Mouse (Mus musculus): ENCODE measurements around the gene Prcc. TPM values are rescaled to one million over a fixed set of nuclear protein-coding genes. Genes with fewer than 3 reads are reported as not detected.
"Not testable (repeated sequence)": the region's sequence is repeated elsewhere in the genome, so short reads cannot be mapped to it uniquely, and the experiment has no call there.

Prcc gene
- polyA plus RNA-seq, 1 experiment: 30.7 TPM

DNA sequence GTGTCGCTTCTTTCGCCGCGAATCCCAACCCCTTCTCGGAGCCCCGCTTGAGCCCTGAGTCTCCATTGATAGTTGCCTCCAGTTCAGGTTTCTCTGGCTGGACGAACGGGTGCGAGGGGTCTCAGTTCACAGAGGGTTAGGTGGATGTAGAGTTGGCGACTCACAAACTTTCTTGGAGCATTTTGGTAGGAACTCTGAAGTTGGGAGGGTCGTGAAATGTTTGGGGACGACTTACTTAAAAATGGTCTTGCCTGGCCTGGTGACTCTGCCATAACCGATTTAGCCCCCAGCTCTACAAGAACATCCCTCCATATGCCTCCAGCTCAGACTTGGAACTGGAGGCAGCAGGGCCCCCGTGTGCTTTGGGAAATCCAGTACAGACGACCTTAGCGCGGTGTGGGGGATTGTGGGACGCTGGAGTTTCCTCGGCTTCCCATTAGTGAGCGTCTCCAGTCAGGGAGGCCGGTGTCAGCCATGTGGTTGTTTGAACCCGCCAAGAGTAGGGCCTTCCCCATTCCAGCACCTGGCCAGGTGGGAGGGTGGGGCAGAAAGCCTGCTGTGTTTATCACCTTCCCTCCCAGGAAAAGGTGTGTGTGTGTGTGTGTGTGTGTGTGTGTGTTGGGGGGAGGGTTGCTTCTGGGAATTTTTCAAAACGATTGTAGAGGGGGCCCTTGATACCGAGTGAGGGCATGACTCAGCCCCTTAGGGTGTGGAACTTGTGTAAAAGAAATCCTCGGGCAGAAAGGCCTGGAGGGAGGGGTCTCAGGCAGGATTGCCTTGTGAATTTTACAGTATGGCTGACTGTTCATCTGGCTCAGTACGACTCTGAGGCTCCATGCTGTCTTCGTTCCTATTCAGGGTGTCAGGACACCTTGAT is 21.8 kb upstream of the Prcc start:
- WGBS: under 1% methylated on average over 27 of the region's 27 CpGs
- H3K4me1 ChIP-seq (ENCODE audit: control insufficient read depth, insufficient read depth, low read length): peaks cover 17% of the 10 kb centered on the region
- peak; percentile 66 for DNase-seq
- TF ChIP-seq POLR2A (IDR thresholded peaks at IDR 0.05; ENCODE audit: borderline replicate concordance, extremely low read depth, low read depth, low read length): no peak; the same call in 1 of the 2 replicates
- peak overlapping the region; percentile 97 for H3K4me3 ChIP-seq (replicated peaks; ENCODE audit: extremely low read depth, low read depth, low read length)

DNA sequence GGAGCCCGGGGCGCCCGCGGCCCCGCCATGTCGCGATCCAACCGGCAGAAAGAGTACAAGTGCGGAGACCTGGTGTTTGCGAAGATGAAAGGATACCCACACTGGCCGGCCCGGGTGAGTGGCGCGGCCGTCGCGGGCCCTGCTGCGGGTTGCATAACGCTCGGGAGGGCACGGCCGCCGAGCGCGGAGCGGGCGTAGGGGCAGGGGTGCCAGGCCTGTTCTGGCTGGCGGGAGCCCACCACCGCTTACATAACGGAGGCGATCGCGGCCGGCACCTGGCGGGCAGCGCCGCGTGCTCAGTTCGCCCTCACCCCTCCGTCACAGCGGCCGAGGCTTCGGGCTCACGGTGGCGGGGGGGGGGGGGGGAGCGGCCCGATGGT is 21.2 kb upstream of the Prcc start:
- Histone ChIP-seq H3K4me3 (replicated peaks; ENCODE audit: extremely low read depth, low read depth, low read length) (peak overlapping the region; percentile 97), H3K4me1 (ENCODE audit: control insufficient read depth, insufficient read depth, low read length) (peaks cover 17% of the 10 kb centered on the region)
- no peak for DNase-seq
- WGBS: under 1% methylated on average over 43 of the region's 47 CpGs
- TF ChIP-seq CTCF (IDR thresholded peaks at IDR 0.05; ENCODE audit: insufficient read depth, low read length) (no peak), POLR2A (IDR thresholded peaks at IDR 0.05; ENCODE audit: borderline replicate concordance, extremely low read depth, low read depth, low read length) (no peak)

DNA sequence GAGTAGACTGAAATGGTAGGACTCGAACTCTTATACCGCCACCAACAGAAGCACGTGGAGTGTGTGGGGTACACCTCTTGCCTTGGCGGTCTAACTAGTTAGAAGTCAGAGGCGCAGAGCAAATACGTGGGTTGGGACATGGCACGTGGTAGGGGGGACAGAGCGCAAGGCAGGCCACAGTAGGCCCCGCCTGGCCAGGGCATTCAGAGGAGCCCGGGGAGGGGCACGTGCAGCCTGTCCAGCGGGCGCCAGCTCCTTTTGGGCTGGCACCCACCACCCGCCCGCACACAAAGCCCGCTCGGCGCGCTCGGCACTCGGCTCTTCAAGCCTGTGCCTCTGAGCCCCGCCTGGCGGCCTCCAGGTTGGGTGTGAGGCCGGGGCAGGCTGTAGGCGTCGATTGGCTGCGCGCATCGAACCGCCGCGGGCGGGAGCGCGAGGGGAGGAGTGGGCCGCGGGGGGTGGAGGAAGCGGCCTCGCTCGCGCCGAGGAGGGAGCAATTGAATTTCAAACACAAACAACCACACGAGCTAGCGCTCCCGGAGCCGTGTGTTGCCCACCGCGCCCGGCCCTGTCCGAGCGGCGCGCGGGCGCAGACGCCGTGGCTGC is 20.6 kb upstream of the Prcc start, which contains the start of gene Hdgf:
Hdgf (plus strand) TSS at position 442 of the 606 bp plus-strand sequence.
- peak within 1 kb of the TSS; percentile 97 for H3K4me3 ChIP-seq (replicated peaks; ENCODE audit: extremely low read depth, low read depth, low read length)
- peaks cover 17% of the 10 kb centered on the region for H3K4me1 ChIP-seq (ENCODE audit: control insufficient read depth, insufficient read depth, low read length)
- TF ChIP-seq CTCF (IDR thresholded peaks at IDR 0.05; ENCODE audit: insufficient read depth, low read length) (no peak), POLR2A (IDR thresholded peaks at IDR 0.05; ENCODE audit: borderline replicate concordance, extremely low read depth, low read depth, low read length) (peak; percentile 51; the same call in 1 of the 2 replicates)
- under 1% methylated on average over 53 of the region's 57 CpGs for WGBS
- peak; percentile 91 for DNase-seq

DNA sequence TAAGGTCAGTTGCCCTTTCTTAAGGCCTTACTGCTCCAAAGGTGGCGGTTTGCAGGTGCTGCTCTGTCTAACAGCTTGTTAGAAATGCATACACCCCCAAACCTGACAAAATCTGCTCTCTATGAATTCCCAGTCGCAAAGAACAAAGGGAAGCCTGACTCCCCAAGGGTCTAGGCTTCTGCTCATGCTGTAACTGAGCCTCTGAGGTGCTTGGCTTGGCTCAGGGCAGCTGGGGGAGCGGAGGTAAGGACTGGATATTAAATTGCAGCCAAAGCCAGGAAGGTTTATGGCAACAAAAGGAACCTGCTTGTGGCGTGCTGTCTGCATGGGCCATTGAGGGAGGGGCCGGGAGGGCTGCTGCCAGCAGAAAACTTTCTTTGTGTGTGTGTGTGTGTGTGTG is 18.4 kb upstream of the Prcc start:
- TF ChIP-seq POLR2A (IDR thresholded peaks at IDR 0.05; ENCODE audit: borderline replicate concordance, extremely low read depth, low read depth, low read length) (no peak), CTCF (IDR thresholded peaks at IDR 0.05; ENCODE audit: insufficient read depth, low read length) (no peak)
- WGBS: 69% methylated on average over 5 of the region's 5 CpGs
- H3K4me1 ChIP-seq (ENCODE audit: control insufficient read depth, insufficient read depth, low read length): peaks cover 10% of the 10 kb centered on the region
- no peak for DNase-seq
- no peak overlapping the region for H3K4me3 ChIP-seq (replicated peaks; ENCODE audit: extremely low read depth, low read depth, low read length)

DNA sequence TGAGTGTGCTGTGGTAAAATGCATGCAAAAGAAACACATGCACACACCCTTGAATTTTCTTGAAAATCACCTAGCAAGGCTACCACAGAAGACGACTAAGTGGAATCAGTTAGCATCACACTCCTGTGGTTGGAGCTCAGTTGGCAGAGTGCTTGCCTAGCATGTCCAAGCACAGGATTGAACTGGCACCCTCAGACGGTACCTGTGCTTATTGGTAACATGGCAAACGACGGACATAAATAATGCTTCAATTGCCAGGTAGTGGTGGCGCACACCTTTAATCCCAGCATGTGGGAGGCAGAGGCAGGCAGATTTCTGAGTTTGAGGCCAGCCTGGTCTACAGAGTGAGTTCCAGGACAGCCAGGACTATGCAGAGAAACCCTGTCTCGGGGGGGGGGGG is 16.6 kb upstream of the Prcc start:
- 74% methylated on average over 6 of the region's 6 CpGs for WGBS

DNA sequence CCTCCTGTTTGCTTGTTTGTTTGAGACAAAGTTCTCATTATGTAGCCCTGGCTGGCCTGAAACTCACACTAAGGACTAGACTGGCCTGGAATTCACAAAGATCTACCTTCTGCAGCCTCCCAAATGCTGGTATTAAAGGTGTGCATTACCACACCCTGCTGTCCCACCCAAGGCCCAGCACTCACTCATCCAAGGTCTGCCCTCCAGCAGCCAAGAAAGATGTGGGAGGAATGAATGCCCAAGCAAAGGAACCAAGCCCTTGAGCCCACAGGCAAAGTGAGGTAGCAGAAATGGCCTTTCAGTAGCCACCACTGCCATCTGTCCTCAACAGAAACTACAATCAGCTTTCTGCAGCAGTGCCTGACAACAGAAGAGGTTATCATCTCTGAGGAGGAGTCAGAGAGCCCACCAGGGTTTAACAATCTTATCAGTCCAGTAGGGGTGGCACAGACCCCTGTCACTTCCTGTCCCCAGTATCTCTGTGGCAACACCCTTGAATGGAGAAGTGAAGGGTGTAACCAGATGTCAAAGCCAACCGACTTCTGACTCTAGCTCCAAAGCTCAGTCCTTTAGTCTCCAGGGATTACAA is 15.7 kb upstream of the Prcc start:
- 6% methylated on average over 1 of the region's 1 CpGs for WGBS
- no peak for TF ChIP-seq POLR2A (IDR thresholded peaks at IDR 0.05; ENCODE audit: borderline replicate concordance, extremely low read depth, low read depth, low read length)
- no peak for TF ChIP-seq CTCF (IDR thresholded peaks at IDR 0.05; ENCODE audit: insufficient read depth, low read length)
- H3K4me3 ChIP-seq (replicated peaks; ENCODE audit: extremely low read depth, low read depth, low read length): no peak overlapping the region
- no peak for DNase-seq
- no peaks in the 10 kb centered on the region for H3K4me1 ChIP-seq (ENCODE audit: control insufficient read depth, insufficient read depth, low read length)

More for the DNA sequence above, 16.6 kb upstream of the Prcc start:
- not testable (repeated sequence) for DNase-seq; H3K4me3 ChIP-seq (replicated peaks; ENCODE audit: extremely low read depth, low read depth, low read length); H3K4me1 ChIP-seq (ENCODE audit: control insufficient read depth, insufficient read depth, low read length)

DNA sequence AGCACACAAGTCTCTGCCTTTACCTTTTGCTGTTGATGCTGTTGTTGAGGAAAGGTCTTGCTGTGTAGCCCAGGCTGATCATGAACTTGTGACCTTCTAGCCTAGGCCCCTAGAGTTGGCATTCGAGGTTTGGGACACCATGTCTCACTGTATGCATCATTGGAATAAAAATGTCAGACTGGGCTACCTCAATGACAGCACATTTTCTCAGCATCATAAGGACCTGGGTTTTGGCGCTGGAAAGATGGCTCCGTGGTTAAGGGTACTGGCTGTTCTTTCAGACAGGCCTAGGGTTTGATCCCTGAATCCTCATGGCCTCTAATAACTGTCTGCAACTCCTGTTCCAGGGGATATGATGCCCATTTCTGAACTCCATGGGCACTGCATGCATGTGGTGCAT is 14.4 kb upstream of the Prcc start:
- no peak for TF ChIP-seq POLR2A (IDR thresholded peaks at IDR 0.05; ENCODE audit: borderline replicate concordance, extremely low read depth, low read depth, low read length)
- no peak for TF ChIP-seq CTCF (IDR thresholded peaks at IDR 0.05; ENCODE audit: insufficient read depth, low read length)
- Histone ChIP-seq H3K4me3 (replicated peaks; ENCODE audit: extremely low read depth, low read depth, low read length) (no peak overlapping the region), H3K4me1 (ENCODE audit: control insufficient read depth, insufficient read depth, low read length) (no peaks in the 10 kb centered on the region)
- WGBS: 75% methylated on average over 3 of the region's 3 CpGs
- DNase-seq: no peak

DNA sequence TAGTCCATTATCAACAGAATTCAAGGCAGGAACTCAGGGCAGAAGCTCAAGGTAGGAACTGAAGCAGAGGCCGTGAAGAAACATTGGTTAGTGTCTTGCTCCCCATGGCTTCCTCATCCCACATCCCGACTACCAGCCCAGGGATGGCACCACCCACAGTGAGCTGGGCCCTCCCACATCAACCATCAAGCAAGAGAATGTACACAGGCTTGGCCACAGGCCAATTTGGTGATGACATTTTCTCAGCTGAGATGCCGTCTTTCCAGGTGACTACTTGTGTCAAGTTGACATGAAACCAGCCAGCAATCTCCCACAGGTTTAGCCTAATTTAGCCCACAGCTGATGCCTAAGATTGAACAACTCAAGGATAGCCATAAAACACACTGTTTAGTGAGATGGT is 13.9 kb upstream of the Prcc start:
- no peak for TF ChIP-seq POLR2A (IDR thresholded peaks at IDR 0.05; ENCODE audit: borderline replicate concordance, extremely low read depth, low read depth, low read length)
- no peak for TF ChIP-seq CTCF (IDR thresholded peaks at IDR 0.05; ENCODE audit: insufficient read depth, low read length)
- Histone ChIP-seq H3K4me3 (replicated peaks; ENCODE audit: extremely low read depth, low read depth, low read length) (no peak overlapping the region), H3K4me1 (ENCODE audit: control insufficient read depth, insufficient read depth, low read length) (no peaks in the 10 kb centered on the region)
- DNase-seq: no peak
- 49% methylated on average over 3 of the region's 3 CpGs for WGBS

DNA sequence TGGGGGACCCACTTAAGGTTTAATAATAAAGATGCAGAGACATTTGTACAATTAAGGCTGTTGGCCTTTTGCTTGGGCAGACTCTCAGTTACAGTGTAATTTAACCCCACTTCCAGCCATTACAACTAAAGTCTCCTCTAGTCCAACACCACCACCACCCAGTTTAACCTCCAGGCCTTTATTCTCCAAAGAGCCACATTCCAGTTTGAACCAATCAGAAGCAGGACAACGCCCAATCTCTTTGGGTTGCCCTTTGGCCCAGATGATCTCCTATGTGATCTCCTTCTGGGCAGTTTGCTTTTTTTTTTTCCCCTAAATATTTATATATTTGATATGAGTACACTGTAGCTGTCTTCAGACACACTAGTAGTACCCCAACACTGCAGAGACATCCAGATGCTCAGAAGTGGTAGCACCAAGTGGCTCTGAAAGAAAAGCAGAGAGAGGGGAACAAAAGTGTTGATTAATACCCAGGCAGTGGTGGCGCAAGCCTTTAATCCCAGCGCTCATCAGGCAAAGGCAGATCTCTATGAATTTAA is 8.0 kb upstream of the Prcc start:
- 81% methylated on average over 3 of the region's 3 CpGs for WGBS
- TF ChIP-seq POLR2A (IDR thresholded peaks at IDR 0.05; ENCODE audit: borderline replicate concordance, extremely low read depth, low read depth, low read length) (no peak), CTCF (IDR thresholded peaks at IDR 0.05; ENCODE audit: insufficient read depth, low read length) (no peak)
- no peak for DNase-seq
- H3K4me3 ChIP-seq (replicated peaks; ENCODE audit: extremely low read depth, low read depth, low read length): no peak overlapping the region
- no peaks in the 10 kb centered on the region for H3K4me1 ChIP-seq (ENCODE audit: control insufficient read depth, insufficient read depth, low read length)
